Mouse (Mus musculus) midbrain, postnatal 0 days (tissue): ENCODE results near the gene Aknad1. TPM values are rescaled to one million over a fixed set of nuclear protein-coding genes. Genes with fewer than 3 reads are reported as not detected.

Experiments
- ATAC-seq: fragments of 200-750 bp; cut with Nextera tagmentation; 2 replicates; pipeline ENCODE4 v1.8.0; 2017; ENCODE audit warnings: moderate number of reproducible peaks, mild to moderate bottlenecking, moderate TSS enrichment, moderate library complexity; ENCODE audit not compliant: low FRiP score
- DNase-seq: peaks from one replicate; pipeline ENCODE4 v3.0.0-alpha.2; 2015; ENCODE audit warnings: low spot score
- H3K27ac ChIP-seq: fragments of 300-500 bp; sonication (generic); 2 replicates; pipeline ENCODE4 v1.5.1; 2014; ENCODE audit warnings: low read depth, mild to moderate bottlenecking, low read length, mixed read lengths
- H3K27me3 ChIP-seq: fragments of 300-500 bp; sonication (generic); 2 replicates; pipeline ENCODE4 v1.6.1; 2014; ENCODE audit warnings: low read length, control low read depth, mixed read lengths; ENCODE audit not compliant: insufficient read depth
- H3K36me3 ChIP-seq: fragments of 300-500 bp; sonication (generic); 2 replicates; pipeline ENCODE4 v1.6.1; 2014; ENCODE audit warnings: low read length, control low read depth, mixed read lengths; ENCODE audit not compliant: insufficient read depth
- H3K4me1 ChIP-seq: fragments of 300-500 bp; sonication (generic); 2 replicates; pipeline ENCODE4 v1.6.1; 2014; ENCODE audit warnings: mild to moderate bottlenecking, control low read depth, antibody characterized with exemption, low read length, mixed read lengths; ENCODE audit not compliant: insufficient read depth
- H3K4me2 ChIP-seq: fragments of 300-500 bp; sonication (generic); 2 replicates; pipeline ENCODE4 v1.6.1; 2014; ENCODE audit warnings: low read depth, mild to moderate bottlenecking, low read length, mixed read lengths; ENCODE audit not compliant: poor library complexity, severe bottlenecking
- H3K4me3 ChIP-seq: fragments of 300-500 bp; sonication (generic); 2 replicates; pipeline ENCODE4 v1.5.1; 2014; ENCODE audit warnings: low read depth, mild to moderate bottlenecking, low read length, moderate library complexity
- H3K9ac ChIP-seq: fragments of 300-500 bp; sonication (generic); replicated peaks from 2 replicates; pipeline ENCODE4 v1.6.1; 2014; ENCODE audit warnings: mild to moderate bottlenecking, low read length, moderate library complexity, mixed read lengths; ENCODE audit not compliant: poor library complexity, severe bottlenecking
- H3K9me3 ChIP-seq: fragments of 300-500 bp; sonication (generic); 2 replicates; pipeline ENCODE4 v1.6.1; 2016; ENCODE audit warnings: low read length, control low read depth
- CTCF ChIP-seq: IDR thresholded peaks from 2 replicates; pipeline ENCODE4 v1.5.1; 2016; ENCODE audit warnings: antibody characterized with exemption, mild to moderate bottlenecking
- WGBS: fragments of 180-500 bp; shearing (Covaris S2); extraction: QIAGEN DNeasy Blood & Tissue Kit; methylation state at CpG from one replicate; pipeline ENCODE4 v1.1.7; 2014; 5-methylcytosine and 5-hydroxymethylcytosine counted together
- polyA plus RNA-seq: library from polyadenylated mRNA; unstranded; fragments of >200 nt; fragmentation: Nextera tagmentation; extraction: Ambion mirVana; gene quantifications from 2 replicates; pipeline ENCODE4 v1.2.1, GENCODE M21; 2015
- total RNA-seq: library from RNA; depleted of rRNA; stranded (reverse); fragments of >200 nt; gene quantifications from 2 replicates; pipeline ENCODE4 v1.2.3, GENCODE M21; 2014

Aknad1 gene
- total and polyA plus RNA-seq, 2 experiments from 2014 or later: not detected

DNA sequence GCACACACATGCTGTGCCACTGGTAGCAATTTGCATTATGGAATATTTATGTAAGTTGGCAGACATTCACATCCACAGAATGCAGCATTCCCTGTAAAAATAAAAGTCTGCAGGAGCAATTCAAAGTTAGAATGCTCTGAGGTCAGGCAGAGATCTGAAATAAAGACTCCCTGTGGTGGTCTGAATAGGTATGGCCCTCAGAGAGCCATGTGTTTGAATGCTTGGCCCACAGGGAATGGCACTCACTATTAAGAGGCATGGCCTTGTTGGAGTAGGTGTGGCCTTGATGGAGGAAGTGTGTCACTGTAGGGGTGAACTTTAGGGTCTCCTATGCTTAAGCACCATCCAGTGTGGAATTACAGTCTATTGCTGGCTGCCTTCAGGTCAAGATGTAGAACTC, 53.0 kb downstream of the Aknad1 start:
- Histone ChIP-seq H3K27ac (no peak overlapping the region), H3K9me3 (no peaks in the 10 kb centered on the region), H3K9ac (no peak overlapping the region), H3K36me3 (peaks cover 4% of the 10 kb centered on the region), H3K27me3 (no peaks in the 10 kb centered on the region), H3K4me2 (no peak overlapping the region), H3K4me1 (no peaks in the 10 kb centered on the region), H3K4me3 (no peak overlapping the region)
- ATAC-seq (no peak), DNase-seq (no peak)
- TF ChIP-seq CTCF: no peak

DNA sequence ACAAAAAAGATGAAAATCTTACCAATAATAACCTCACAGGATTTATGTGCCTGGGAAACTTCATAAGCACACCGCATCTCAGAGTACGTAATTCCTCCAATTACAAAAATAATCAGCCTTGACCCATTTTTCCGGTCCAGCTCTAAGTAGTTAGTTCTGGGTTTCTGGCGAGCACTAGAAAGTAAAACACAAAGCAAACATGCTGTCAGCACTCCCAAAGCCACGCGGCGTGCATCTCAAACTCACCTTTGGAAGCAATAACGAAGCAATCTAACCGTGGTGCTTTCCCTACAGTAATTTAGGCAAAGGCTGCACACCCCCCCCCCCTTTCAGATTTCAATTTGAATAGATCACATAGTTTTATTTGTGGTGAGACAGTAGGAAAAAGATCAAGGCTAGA, 55.3 kb downstream of the Aknad1 start:
- Histone ChIP-seq H3K27ac (no peak overlapping the region), H3K9me3 (no peaks in the 10 kb centered on the region), H3K4me2 (no peak overlapping the region), H3K4me3 (no peak overlapping the region), H3K4me1 (no peaks in the 10 kb centered on the region), H3K27me3 (no peaks in the 10 kb centered on the region), H3K36me3 (peaks cover 10% of the 10 kb centered on the region), H3K9ac (no peak overlapping the region)
- WGBS: 80% methylated on average over 9 of the region's 9 CpGs
- no peak for ATAC-seq
- no peak for TF ChIP-seq CTCF
- no peak for DNase-seq

DNA sequence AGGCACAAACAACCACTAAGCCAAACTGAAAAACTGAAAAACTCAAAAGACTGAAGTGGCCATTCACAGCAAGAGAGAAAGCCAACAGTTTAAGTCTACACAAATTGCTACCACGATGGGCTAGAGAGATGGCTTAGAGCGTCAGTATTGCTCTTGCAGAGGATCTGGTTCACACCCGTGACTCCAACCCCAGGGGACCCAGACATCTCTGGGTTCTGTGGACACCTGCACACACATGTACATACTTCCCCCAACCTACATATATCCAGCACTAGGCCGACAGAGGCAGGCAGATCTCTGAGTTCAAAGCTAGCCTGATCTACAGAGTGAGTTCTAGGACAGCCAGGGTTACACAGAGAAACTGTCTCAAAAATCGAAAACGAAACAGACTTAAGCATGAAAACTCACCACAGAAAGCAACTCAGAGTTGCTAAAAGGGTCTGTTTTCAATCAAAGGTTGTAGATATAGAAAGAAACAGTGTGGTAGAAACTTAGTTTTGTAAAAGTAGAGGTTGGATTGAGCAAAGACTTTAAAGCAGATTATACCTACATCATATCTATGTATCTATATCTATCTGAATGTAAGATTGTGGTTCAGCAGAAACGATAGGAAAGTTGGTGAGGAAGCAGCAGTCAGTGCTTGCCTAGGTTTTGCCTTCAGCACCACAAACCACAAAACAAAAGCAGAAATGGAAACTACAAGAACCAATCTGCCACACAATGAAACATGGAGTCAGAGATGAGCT, 56.3 kb downstream of the Aknad1 start:
- ATAC-seq (no peak), DNase-seq (no peak)
- Histone ChIP-seq H3K9me3 (no peaks in the 10 kb centered on the region), H3K27ac (no peak overlapping the region), H3K9ac (no peak overlapping the region), H3K4me1 (no peaks in the 10 kb centered on the region), H3K27me3 (no peaks in the 10 kb centered on the region), H3K4me3 (no peak overlapping the region), H3K4me2 (no peak overlapping the region), H3K36me3 (peaks cover 19% of the 10 kb centered on the region)
- 91% methylated on average over 7 of the region's 7 CpGs for WGBS
- TF ChIP-seq CTCF: no peak

DNA sequence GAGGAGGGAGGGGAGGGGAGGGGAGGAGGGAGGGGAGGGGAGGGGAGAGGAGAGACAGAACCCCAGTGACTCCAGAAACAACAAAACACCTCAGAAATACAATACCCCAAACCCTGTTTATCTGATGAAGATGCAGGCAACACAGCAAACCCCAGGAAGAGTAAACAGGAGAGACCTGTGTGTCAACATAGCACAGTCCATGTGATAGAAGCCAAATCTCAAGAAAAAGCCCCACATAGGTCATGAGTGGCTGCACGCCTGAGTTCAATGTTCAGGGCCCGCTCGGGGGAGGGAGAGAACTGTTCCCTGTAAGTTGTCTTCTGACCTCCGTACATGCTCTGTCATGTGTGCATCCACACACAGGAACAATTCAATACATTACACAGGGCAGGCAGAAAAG, 56.9 kb downstream of the Aknad1 start:
- ATAC-seq: no peak
- H3K4me1 ChIP-seq: no peaks in the 10 kb centered on the region
- no peak for DNase-seq
- no peak overlapping the region for H3K4me2 ChIP-seq
- no peak overlapping the region for H3K4me3 ChIP-seq
- no peaks in the 10 kb centered on the region for H3K9me3 ChIP-seq
- H3K27me3 ChIP-seq: no peaks in the 10 kb centered on the region
- peaks cover 21% of the 10 kb centered on the region for H3K36me3 ChIP-seq
- TF ChIP-seq CTCF: no peak
- H3K9ac ChIP-seq: no peak overlapping the region
- H3K27ac ChIP-seq: no peak overlapping the region
- WGBS: 92% methylated on average over 4 of the region's 4 CpGs

DNA sequence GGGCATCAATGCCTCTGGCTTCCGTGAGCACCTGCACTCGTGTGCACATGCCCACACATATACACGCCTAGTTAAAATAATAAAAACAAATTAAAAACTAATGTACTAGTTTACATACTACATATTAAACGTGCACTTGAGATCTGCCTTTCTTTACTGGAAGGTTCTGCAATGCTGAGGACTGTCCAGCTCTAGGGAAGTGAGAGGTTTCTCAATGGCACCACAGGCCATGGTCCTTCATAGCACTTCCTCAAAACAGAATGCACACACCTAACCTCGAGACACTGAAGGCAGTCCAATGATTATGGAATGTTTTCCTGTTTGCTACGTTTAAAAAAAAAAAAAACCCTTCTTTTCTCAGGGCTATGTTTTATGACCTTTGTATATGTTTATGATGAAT, 58.3 kb downstream of the Aknad1 start:
- DNase-seq (no peak), ATAC-seq (no peak)
- no peaks in the 10 kb centered on the region for H3K27me3 ChIP-seq
- H3K9me3 ChIP-seq: no peaks in the 10 kb centered on the region
- no peak overlapping the region for H3K4me3 ChIP-seq
- no peak overlapping the region for H3K4me2 ChIP-seq
- H3K27ac ChIP-seq: no peak overlapping the region
- H3K9ac ChIP-seq: no peak overlapping the region
- H3K4me1 ChIP-seq: no peaks in the 10 kb centered on the region
- TF ChIP-seq CTCF: no peak
- H3K36me3 ChIP-seq: peaks cover 29% of the 10 kb centered on the region
- 94% methylated on average over 6 of the region's 6 CpGs for WGBS

DNA sequence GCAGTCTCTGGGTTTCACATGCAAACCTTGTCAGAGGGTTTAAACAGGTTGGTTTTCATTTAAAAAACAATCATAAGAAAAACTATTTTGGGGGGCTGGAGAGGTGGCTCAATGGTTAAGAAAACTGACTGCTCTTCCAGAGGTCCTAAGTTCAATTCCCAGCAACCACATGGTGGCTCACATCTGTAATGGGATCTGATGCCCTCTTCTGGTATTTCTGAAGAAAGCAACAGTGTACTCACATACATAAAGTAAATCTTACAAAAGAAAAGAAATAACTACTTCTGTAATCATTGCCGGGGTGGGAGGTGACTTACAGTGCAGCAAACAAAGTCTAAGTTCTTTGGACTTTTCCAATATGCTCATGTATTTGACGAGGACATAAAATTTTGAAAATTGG, 58.9 kb downstream of the Aknad1 start:
- no peak overlapping the region for H3K4me2 ChIP-seq
- DNase-seq (no peak), ATAC-seq (no peak)
- H3K27me3 ChIP-seq: no peaks in the 10 kb centered on the region
- no peak overlapping the region for H3K4me3 ChIP-seq
- H3K9me3 ChIP-seq: no peaks in the 10 kb centered on the region
- peaks cover 36% of the 10 kb centered on the region for H3K36me3 ChIP-seq
- peak; percentile 46 for TF ChIP-seq CTCF
- no peak overlapping the region for H3K27ac ChIP-seq
- 90% methylated on average over 2 of the region's 2 CpGs for whole genome bisulfite sequencing
- H3K9ac ChIP-seq: no peak overlapping the region
- no peaks in the 10 kb centered on the region for H3K4me1 ChIP-seq
